Mouse (Mus musculus) spleen, adult 2 months (tissue): ENCODE results near the gene Plekhj1.

ENCODE experiments used
- CTCF ChIP-seq: fragments of 200-500 bp; IDR thresholded peaks from 2 replicates; pipeline ENCODE4 v1.5.1; 2011; ENCODE audit warnings: mild to moderate bottlenecking, inconsistent platforms; ENCODE audit not compliant: insufficient read depth, insufficient read length, insufficient replicate concordance; ENCODE audit errors: extremely low read depth
- POLR2A ChIP-seq: fragments of 200-500 bp; IDR thresholded peaks from 2 replicates; pipeline ENCODE4 v1.6.1; 2011; ENCODE audit warnings: low read depth, low read length, inconsistent platforms

GRCm38 (mm10) chr10:80777123-80777522 is 21.3 kb downstream of the Plekhj1 start:
- TF ChIP-seq CTCF = no peak
- TF ChIP-seq POLR2A = no peak
